Mouse (Mus musculus): ENCODE data around the gene Drosha. TPM values are rescaled to one million over a fixed set of nuclear protein-coding genes. Genes with fewer than 3 reads are reported as not detected.

The Drosha gene
- polyA plus RNA-seq, 1 experiment from 2014 or later = 44.7 TPM

- no peaks in the 10 kb centered on the region for H3K4me1 ChIP-seq
- no peak overlapping the region for H3K4me3 ChIP-seq (replicated peaks)
- H3K36me3 ChIP-seq = peaks cover 75% of the 10 kb centered on the region
- no peaks in the 10 kb centered on the region for H3K27me3 ChIP-seq
- H3K4me2 ChIP-seq = no peak overlapping the region
- no peak overlapping the region for H3K9ac ChIP-seq
- H3K9me3 ChIP-seq (replicated peaks) = no peaks in the 10 kb centered on the region
- ATAC-seq (replicated peaks; ENCODE audit: low FRiP score) = no peak
- no peak overlapping the region for H3K27ac ChIP-seq
- 94% methylated on average over 24 of the region's 24 CpGs for WGBS
Observed at GRCm38 (mm10) chr15:12834231-12834630, 9.6 kb downstream of the Drosha start.

- H3K27ac ChIP-seq = no peak overlapping the region
- H3K4me1 ChIP-seq = no peaks in the 10 kb centered on the region
- no peak overlapping the region for H3K9ac ChIP-seq
- H3K27me3 ChIP-seq = no peaks in the 10 kb centered on the region
- no peaks in the 10 kb centered on the region for H3K9me3 ChIP-seq (replicated peaks)
- no peak overlapping the region for H3K4me2 ChIP-seq
- H3K4me3 ChIP-seq (replicated peaks) = no peak overlapping the region
- no peak for ATAC-seq (replicated peaks; ENCODE audit: low FRiP score)
- peaks cover 90% of the 10 kb centered on the region for H3K36me3 ChIP-seq
- 94% methylated on average over 11 of the region's 11 CpGs for WGBS
Observed at GRCm38 (mm10) chr15:12840737-12841136, 16.1 kb downstream of the Drosha start.

GRCm38 (mm10) chr15:12842833-12843232, 18.2 kb downstream of the Drosha start:
- H3K27me3 ChIP-seq = no peaks in the 10 kb centered on the region
- no peaks in the 10 kb centered on the region for H3K9me3 ChIP-seq (replicated peaks)
- 73% methylated on average over 7 of the region's 7 CpGs for WGBS
- no peak overlapping the region for H3K4me3 ChIP-seq (replicated peaks)
- no peak overlapping the region for H3K9ac ChIP-seq
- no peak overlapping the region for H3K4me2 ChIP-seq
- no peak overlapping the region for H3K27ac ChIP-seq
- no peaks in the 10 kb centered on the region for H3K4me1 ChIP-seq
- no peak for ATAC-seq (replicated peaks; ENCODE audit: low FRiP score)
- H3K36me3 ChIP-seq = peaks cover 89% of the 10 kb centered on the region

- ATAC-seq (replicated peaks; ENCODE audit: low FRiP score) = no peak
- peaks cover 91% of the 10 kb centered on the region for H3K36me3 ChIP-seq
- H3K4me2 ChIP-seq = no peak overlapping the region
- 63% methylated on average over 11 of the region's 11 CpGs for WGBS
- H3K27me3 ChIP-seq = no peaks in the 10 kb centered on the region
- H3K9me3 ChIP-seq (replicated peaks) = no peaks in the 10 kb centered on the region
- no peak overlapping the region for H3K27ac ChIP-seq
- no peak overlapping the region for H3K4me3 ChIP-seq (replicated peaks)
- H3K4me1 ChIP-seq = no peaks in the 10 kb centered on the region
- H3K9ac ChIP-seq = no peak overlapping the region
Observed at GRCm38 (mm10) chr15:12848196-12848975, 23.8 kb downstream of the Drosha start.

GRCm38 (mm10) chr15:12849373-12849772, 24.8 kb downstream of the Drosha start:
- ATAC-seq (replicated peaks; ENCODE audit: low FRiP score) = no peak
- Histone ChIP-seq H3K4me2 (no peak overlapping the region), H3K9ac (no peak overlapping the region), H3K27ac (no peak overlapping the region), H3K27me3 (no peaks in the 10 kb centered on the region), H3K9me3 (replicated peaks) (no peaks in the 10 kb centered on the region), H3K36me3 (peaks cover 91% of the 10 kb centered on the region), H3K4me3 (replicated peaks) (no peak overlapping the region), H3K4me1 (no peaks in the 10 kb centered on the region)
- 87% methylated on average over 4 of the region's 4 CpGs for WGBS

GRCm38 (mm10) chr15:12853471-12853870, 28.9 kb downstream of the Drosha start:
- H3K4me3 ChIP-seq (replicated peaks) = no peak overlapping the region
- H3K9ac ChIP-seq = no peak overlapping the region
- H3K9me3 ChIP-seq (replicated peaks) = no peaks in the 10 kb centered on the region
- 95% methylated on average over 8 of the region's 8 CpGs for WGBS
- H3K36me3 ChIP-seq = peaks cover 91% of the 10 kb centered on the region
- H3K4me2 ChIP-seq = no peak overlapping the region
- H3K4me1 ChIP-seq = no peaks in the 10 kb centered on the region
- H3K27ac ChIP-seq = no peak overlapping the region
- no peaks in the 10 kb centered on the region for H3K27me3 ChIP-seq
- ATAC-seq (replicated peaks; ENCODE audit: low FRiP score) = no peak

- no peaks in the 10 kb centered on the region for H3K9me3 ChIP-seq (replicated peaks)
- no peak overlapping the region for H3K4me3 ChIP-seq (replicated peaks)
- no peak overlapping the region for H3K27ac ChIP-seq
- peaks cover 93% of the 10 kb centered on the region for H3K36me3 ChIP-seq
- no peaks in the 10 kb centered on the region for H3K4me1 ChIP-seq
- no peak for ATAC-seq (replicated peaks; ENCODE audit: low FRiP score)
- H3K27me3 ChIP-seq = no peaks in the 10 kb centered on the region
- 95% methylated on average over 6 of the region's 6 CpGs for WGBS
- H3K9ac ChIP-seq = no peak overlapping the region
- H3K4me2 ChIP-seq = no peak overlapping the region
Observed at GRCm38 (mm10) chr15:12856780-12857179, 32.2 kb downstream of the Drosha start.

GRCm38 (mm10) chr15:12857840-12858516, 33.4 kb downstream of the Drosha start:
- H3K27ac ChIP-seq = no peak overlapping the region
- ATAC-seq (replicated peaks; ENCODE audit: low FRiP score) = no peak
- H3K4me3 ChIP-seq (replicated peaks) = no peak overlapping the region
- H3K9ac ChIP-seq = no peak overlapping the region
- peaks cover 93% of the 10 kb centered on the region for H3K36me3 ChIP-seq
- no peaks in the 10 kb centered on the region for H3K27me3 ChIP-seq
- H3K4me1 ChIP-seq = no peaks in the 10 kb centered on the region
- 92% methylated on average over 12 of the region's 12 CpGs for WGBS
- H3K4me2 ChIP-seq = no peak overlapping the region
- no peaks in the 10 kb centered on the region for H3K9me3 ChIP-seq (replicated peaks)

- peaks cover 91% of the 10 kb centered on the region for H3K36me3 ChIP-seq
- no peaks in the 10 kb centered on the region for H3K9me3 ChIP-seq (replicated peaks)
- no peak for ATAC-seq (replicated peaks; ENCODE audit: low FRiP score)
- H3K4me3 ChIP-seq (replicated peaks) = no peak overlapping the region
- no peak overlapping the region for H3K9ac ChIP-seq
- 92% methylated on average over 3 of the region's 3 CpGs for WGBS
- H3K4me2 ChIP-seq = no peak overlapping the region
- H3K27me3 ChIP-seq = no peaks in the 10 kb centered on the region
- no peaks in the 10 kb centered on the region for H3K4me1 ChIP-seq
- no peak overlapping the region for H3K27ac ChIP-seq
Observed at GRCm38 (mm10) chr15:12858645-12859044, 34.0 kb downstream of the Drosha start.

GRCm38 (mm10) chr15:12862061-12862460, 37.4 kb downstream of the Drosha start:
- H3K4me3 ChIP-seq (replicated peaks) = no peak overlapping the region
- no peak for ATAC-seq (replicated peaks; ENCODE audit: low FRiP score)
- H3K27me3 ChIP-seq = no peaks in the 10 kb centered on the region
- 87% methylated on average over 3 of the region's 3 CpGs for WGBS
- no peaks in the 10 kb centered on the region for H3K9me3 ChIP-seq (replicated peaks)
- no peak overlapping the region for H3K4me2 ChIP-seq
- H3K9ac ChIP-seq = no peak overlapping the region
- H3K36me3 ChIP-seq = peaks cover 75% of the 10 kb centered on the region
- peaks cover 8% of the 10 kb centered on the region; the same call in 1 of the 2 replicates for H3K4me1 ChIP-seq
- H3K27ac ChIP-seq = no peak overlapping the region

GRCm38 (mm10) chr15:12863669-12864068, 39.1 kb downstream of the Drosha start:
- no peak overlapping the region for H3K27ac ChIP-seq
- no peaks in the 10 kb centered on the region for H3K9me3 ChIP-seq (replicated peaks)
- peaks cover 76% of the 10 kb centered on the region for H3K36me3 ChIP-seq
- WGBS = 29% methylated on average over 1 of the region's 1 CpGs
- H3K9ac ChIP-seq = no peak overlapping the region
- H3K4me2 ChIP-seq = no peak overlapping the region
- H3K4me3 ChIP-seq (replicated peaks) = no peak overlapping the region
- peaks cover 13% of the 10 kb centered on the region for H3K4me1 ChIP-seq
- H3K27me3 ChIP-seq = no peaks in the 10 kb centered on the region
- ATAC-seq (replicated peaks; ENCODE audit: low FRiP score) = no peak; the same call in 1 of the 2 replicates

- no peak overlapping the region for H3K4me2 ChIP-seq
- H3K9ac ChIP-seq = no peak overlapping the region
- no peaks in the 10 kb centered on the region for H3K9me3 ChIP-seq (replicated peaks)
- 64% methylated on average over 7 of the region's 7 CpGs for WGBS
- no peaks in the 10 kb centered on the region for H3K27me3 ChIP-seq
- 0 out of 2 replicates have a peak overlapping the region, but pooled peaks have one; percentile 32 for H3K27ac ChIP-seq
- 0 out of 2 replicates have a peak, but pooled peaks have one; percentile 2 for ATAC-seq (replicated peaks; ENCODE audit: low FRiP score)
- peaks cover 13% of the 10 kb centered on the region for H3K4me1 ChIP-seq
- H3K36me3 ChIP-seq = peaks cover 67% of the 10 kb centered on the region
- H3K4me3 ChIP-seq (replicated peaks) = no peak overlapping the region
Observed at GRCm38 (mm10) chr15:12865595-12866314, 41.1 kb downstream of the Drosha start.

Data from kidney, embryonic 15.5 days (tissue).